Mouse (Mus musculus): ENCODE data around the gene Fam214a. TPM values are rescaled to one million over a fixed set of nuclear protein-coding genes. Genes with fewer than 3 reads are reported as not detected.

The Fam214a gene
- polyA plus RNA-seq, 1 experiment from 2014 or later = 28.1 TPM

DNA sequence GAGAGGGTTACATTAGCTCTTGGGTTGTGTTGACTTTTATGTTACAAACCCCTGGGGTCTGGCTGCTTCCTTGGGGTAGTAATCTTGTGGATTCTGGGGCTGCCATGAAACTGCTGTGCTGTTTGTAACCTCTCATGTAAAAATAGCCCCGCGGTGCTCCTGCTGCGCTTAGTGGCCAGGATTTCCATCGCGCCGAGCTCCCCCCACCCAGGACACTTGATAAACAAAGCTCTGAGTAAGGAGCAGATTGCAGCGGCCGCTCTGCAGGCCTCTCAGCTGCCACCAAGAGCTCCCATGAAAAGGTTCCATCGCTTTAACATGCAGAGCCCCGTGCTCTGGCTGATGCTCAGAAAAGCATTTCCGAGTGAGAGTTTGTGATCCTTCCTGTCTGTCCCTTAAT, 22.1 kb downstream of the Fam214a start:
- Histone ChIP-seq H3K9me3 (ENCODE audit: control insufficient read depth, low read length) (no peaks in the 10 kb centered on the region), H3K4me1 (replicated peaks; ENCODE audit: control insufficient read depth, insufficient read depth, low read length) (peaks cover 45% of the 10 kb centered on the region), H3K4me3 (replicated peaks; ENCODE audit: low read length) (no peak overlapping the region), H3K4me2 (replicated peaks) (peak overlapping the region; percentile 82), H3K9ac (peak overlapping the region; percentile 82), H3K36me3 (replicated peaks; ENCODE audit: control insufficient read depth, insufficient read depth) (no peaks in the 10 kb centered on the region), H3K27me3 (ENCODE audit: control insufficient read depth, insufficient read depth, low read length) (no peaks in the 10 kb centered on the region), H3K27ac (peak overlapping the region; percentile 98)
- 2% methylated on average over 11 of the region's 11 CpGs for WGBS
- ATAC-seq (ENCODE audit: low FRiP score) = no peak
- DNase-seq (ENCODE audit: low spot score) = no peak

- Histone ChIP-seq H3K9ac (peak overlapping the region; percentile 82), H3K27ac (peak overlapping the region; percentile 98), H3K9me3 (ENCODE audit: control insufficient read depth, low read length) (no peaks in the 10 kb centered on the region), H3K4me2 (replicated peaks) (peak overlapping the region; percentile 82), H3K4me1 (replicated peaks; ENCODE audit: control insufficient read depth, insufficient read depth, low read length) (peaks cover 48% of the 10 kb centered on the region), H3K27me3 (ENCODE audit: control insufficient read depth, insufficient read depth, low read length) (no peaks in the 10 kb centered on the region), H3K36me3 (replicated peaks; ENCODE audit: control insufficient read depth, insufficient read depth) (no peaks in the 10 kb centered on the region), H3K4me3 (replicated peaks; ENCODE audit: low read length) (peak overlapping the region; percentile 54)
- ATAC-seq (ENCODE audit: low FRiP score) (peak; percentile 12), DNase-seq (ENCODE audit: low spot score) (no peak)
- 13% methylated on average over 7 of the region's 7 CpGs for WGBS
These were observed 22.7 kb downstream of the Fam214a start for GRCm38 (mm10) chr9:74975416-74975815.

DNA sequence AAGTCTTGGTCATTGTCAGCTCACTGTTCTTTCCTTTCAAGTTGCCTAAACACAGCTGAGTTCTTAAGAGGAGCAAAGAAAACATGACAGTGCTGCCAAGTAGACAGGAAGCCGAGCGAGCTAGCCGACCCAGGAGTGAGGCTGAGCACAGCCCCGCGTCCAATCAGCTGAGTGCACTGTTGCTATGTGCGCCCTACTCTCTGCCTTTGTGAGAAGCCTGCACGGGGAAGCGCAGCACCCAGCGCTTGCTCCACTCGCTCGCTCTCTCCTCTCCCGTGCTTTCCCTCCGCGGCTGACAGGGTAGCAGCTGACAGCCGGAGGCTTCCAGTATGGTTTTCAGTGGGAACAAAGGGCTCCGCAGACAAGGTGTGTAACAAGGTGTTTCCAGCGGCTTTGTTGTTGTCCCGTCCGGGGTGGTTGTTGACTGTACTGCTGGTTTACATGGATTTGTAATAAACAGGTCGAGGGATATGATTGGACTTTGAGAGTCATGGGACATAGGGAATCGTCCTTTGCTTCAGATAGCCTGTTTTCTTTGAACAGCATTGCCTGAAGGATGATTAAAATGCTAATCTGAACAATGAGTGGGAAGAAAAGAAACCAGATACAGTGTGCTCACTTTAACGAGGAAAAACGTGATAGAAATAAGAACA, 23.4 kb downstream of the Fam214a start:
- DNase-seq (ENCODE audit: low spot score) (peak; percentile 85), ATAC-seq (ENCODE audit: low FRiP score) (peak; percentile 99)
- Histone ChIP-seq H3K27ac (peak overlapping the region; percentile 98), H3K4me3 (replicated peaks; ENCODE audit: low read length) (peak overlapping the region; percentile 54), H3K27me3 (ENCODE audit: control insufficient read depth, insufficient read depth, low read length) (no peaks in the 10 kb centered on the region), H3K4me1 (replicated peaks; ENCODE audit: control insufficient read depth, insufficient read depth, low read length) (peaks cover 48% of the 10 kb centered on the region), H3K4me2 (replicated peaks) (peak overlapping the region; percentile 82), H3K36me3 (replicated peaks; ENCODE audit: control insufficient read depth, insufficient read depth) (no peaks in the 10 kb centered on the region), H3K9me3 (ENCODE audit: control insufficient read depth, low read length) (no peaks in the 10 kb centered on the region), H3K9ac (peak overlapping the region; percentile 82)
- WGBS = under 1% methylated on average over 23 of the region's 23 CpGs

DNA sequence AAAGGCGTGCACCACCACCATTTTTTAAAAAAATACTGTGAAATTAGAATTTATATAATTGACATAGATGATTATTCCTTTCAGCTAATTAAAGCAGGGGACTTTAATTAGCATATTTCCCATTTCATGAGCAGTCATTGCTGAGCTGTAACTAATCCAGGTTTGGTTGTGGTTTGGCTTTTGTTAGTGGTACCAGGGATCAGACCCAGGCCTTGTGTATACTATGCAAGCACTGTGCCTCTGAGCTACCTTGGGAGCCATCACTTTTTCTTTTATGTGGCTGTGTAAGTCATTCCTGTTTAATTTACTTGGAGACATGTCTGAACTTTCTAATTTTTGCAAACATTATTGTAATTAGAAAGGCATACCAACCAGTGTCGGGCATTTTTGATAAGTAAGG, 24.6 kb downstream of the Fam214a start:
- 61% methylated on average over 2 of the region's 2 CpGs for WGBS
- peak; percentile 46 for DNase-seq (ENCODE audit: low spot score)
- peak overlapping the region; percentile 82 for H3K9ac ChIP-seq

DNA sequence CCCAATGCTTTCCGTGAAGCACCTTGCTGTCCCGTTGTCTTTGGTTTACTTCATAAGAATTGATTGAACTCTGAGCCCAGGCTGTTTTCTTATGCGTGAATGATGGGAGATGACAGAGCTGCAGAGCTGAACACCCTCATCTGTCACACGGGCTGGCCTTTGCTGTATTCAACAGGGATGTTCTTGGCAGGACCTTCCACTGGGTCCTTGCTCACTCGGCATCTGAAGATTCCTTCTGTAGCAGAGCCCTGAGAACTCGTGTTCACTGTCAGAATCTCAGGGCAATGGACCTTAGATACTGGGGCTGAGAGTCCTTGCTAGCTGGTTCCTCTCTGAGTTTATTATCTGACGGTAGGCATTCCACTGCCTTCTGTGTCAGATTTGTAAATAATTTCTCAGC, 25.3 kb downstream of the Fam214a start:
- peak overlapping the region; percentile 98 for H3K27ac ChIP-seq
- ATAC-seq (ENCODE audit: low FRiP score) = no peak
- 38% methylated on average over 7 of the region's 7 CpGs for WGBS
- peak overlapping the region; percentile 82 for H3K4me2 ChIP-seq (replicated peaks)
- H3K9ac ChIP-seq = peak overlapping the region; percentile 82
- no peaks in the 10 kb centered on the region for H3K36me3 ChIP-seq (replicated peaks; ENCODE audit: control insufficient read depth, insufficient read depth)
- H3K4me3 ChIP-seq (replicated peaks; ENCODE audit: low read length) = peak overlapping the region; percentile 54
- peaks cover 48% of the 10 kb centered on the region for H3K4me1 ChIP-seq (replicated peaks; ENCODE audit: control insufficient read depth, insufficient read depth, low read length)
- no peak for DNase-seq (ENCODE audit: low spot score)
- no peaks in the 10 kb centered on the region for H3K9me3 ChIP-seq (ENCODE audit: control insufficient read depth, low read length)
- no peaks in the 10 kb centered on the region for H3K27me3 ChIP-seq (ENCODE audit: control insufficient read depth, insufficient read depth, low read length)

More for the DNA sequence above, 24.6 kb downstream of the Fam214a start:
- Histone ChIP-seq H3K4me1 (replicated peaks; ENCODE audit: control insufficient read depth, insufficient read depth, low read length) (peaks cover 48% of the 10 kb centered on the region), H3K4me2 (replicated peaks) (peak overlapping the region; percentile 82), H3K27ac (peak overlapping the region; percentile 98), H3K4me3 (replicated peaks; ENCODE audit: low read length) (peak overlapping the region; percentile 54), H3K36me3 (replicated peaks; ENCODE audit: control insufficient read depth, insufficient read depth) (no peaks in the 10 kb centered on the region), H3K27me3 (ENCODE audit: control insufficient read depth, insufficient read depth, low read length) (no peaks in the 10 kb centered on the region), H3K9me3 (ENCODE audit: control insufficient read depth, low read length) (no peaks in the 10 kb centered on the region)
- no peak for ATAC-seq (ENCODE audit: low FRiP score)

- Histone ChIP-seq H3K4me3 (replicated peaks; ENCODE audit: low read length) (no peak overlapping the region), H3K36me3 (replicated peaks; ENCODE audit: control insufficient read depth, insufficient read depth) (no peaks in the 10 kb centered on the region), H3K27ac (no peak overlapping the region), H3K27me3 (ENCODE audit: control insufficient read depth, insufficient read depth, low read length) (no peaks in the 10 kb centered on the region), H3K4me1 (replicated peaks; ENCODE audit: control insufficient read depth, insufficient read depth, low read length) (peaks cover 48% of the 10 kb centered on the region), H3K4me2 (replicated peaks) (peak overlapping the region; percentile 82), H3K9me3 (ENCODE audit: control insufficient read depth, low read length) (no peaks in the 10 kb centered on the region), H3K9ac (no peak overlapping the region)
- DNase-seq (ENCODE audit: low spot score) (no peak), ATAC-seq (ENCODE audit: low FRiP score) (no peak)
- 83% methylated on average over 7 of the region's 7 CpGs for WGBS
These were observed 26.2 kb downstream of the Fam214a start for GRCm38 (mm10) chr9:74978868-74979267.

DNA sequence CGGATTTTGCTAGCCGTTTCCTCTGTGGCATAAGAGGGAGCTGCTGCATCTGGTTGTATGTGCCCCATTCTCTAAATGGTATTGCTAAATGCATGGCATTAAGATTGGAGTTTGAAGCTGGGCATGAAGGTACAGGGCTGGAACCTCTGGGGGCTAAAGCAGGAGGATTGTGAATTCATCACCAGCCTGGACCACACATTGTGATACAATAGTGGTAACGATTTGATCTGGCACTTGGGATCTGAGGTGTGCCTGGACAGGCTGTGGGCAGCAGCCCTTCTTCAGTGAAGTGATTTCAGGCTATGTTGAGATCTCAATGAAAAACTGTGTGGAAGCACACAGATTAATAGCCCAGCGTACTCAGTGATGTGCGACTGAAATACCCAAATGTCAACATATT, 26.7 kb downstream of the Fam214a start:
- no peaks in the 10 kb centered on the region for H3K27me3 ChIP-seq (ENCODE audit: control insufficient read depth, insufficient read depth, low read length)
- H3K9ac ChIP-seq = no peak overlapping the region
- whole genome bisulfite sequencing = 81% methylated on average over 5 of the region's 5 CpGs
- H3K4me2 ChIP-seq (replicated peaks) = no peak overlapping the region
- ATAC-seq (ENCODE audit: low FRiP score) = no peak
- no peak overlapping the region for H3K4me3 ChIP-seq (replicated peaks; ENCODE audit: low read length)
- peaks cover 45% of the 10 kb centered on the region for H3K4me1 ChIP-seq (replicated peaks; ENCODE audit: control insufficient read depth, insufficient read depth, low read length)
- H3K36me3 ChIP-seq (replicated peaks; ENCODE audit: control insufficient read depth, insufficient read depth) = no peaks in the 10 kb centered on the region
- no peaks in the 10 kb centered on the region for H3K9me3 ChIP-seq (ENCODE audit: control insufficient read depth, low read length)
- no peak for DNase-seq (ENCODE audit: low spot score)
- H3K27ac ChIP-seq = no peak overlapping the region

- no peak overlapping the region for H3K4me2 ChIP-seq (replicated peaks)
- no peak overlapping the region for H3K4me3 ChIP-seq (replicated peaks; ENCODE audit: low read length)
- no peak overlapping the region for H3K27ac ChIP-seq
- H3K9ac ChIP-seq = no peak overlapping the region
- H3K27me3 ChIP-seq (ENCODE audit: control insufficient read depth, insufficient read depth, low read length) = no peaks in the 10 kb centered on the region
- no peaks in the 10 kb centered on the region for H3K9me3 ChIP-seq (ENCODE audit: control insufficient read depth, low read length)
- WGBS = 72% methylated on average over 1 of the region's 1 CpGs
- ATAC-seq (ENCODE audit: low FRiP score) (no peak), DNase-seq (ENCODE audit: low spot score) (no peak)
- H3K4me1 ChIP-seq (replicated peaks; ENCODE audit: control insufficient read depth, insufficient read depth, low read length) = peaks cover 40% of the 10 kb centered on the region
- H3K36me3 ChIP-seq (replicated peaks; ENCODE audit: control insufficient read depth, insufficient read depth) = 0 out of 2 replicates have a peak, but pooled peaks cover 1% of the 10 kb centered on the region
These were observed 27.2 kb downstream of the Fam214a start for GRCm38 (mm10) chr9:74979866-74980265.

GRCm38 (mm10) chr9:74981663-74982111, 29.0 kb downstream of the Fam214a start:
- ATAC-seq (ENCODE audit: low FRiP score) = no peak
- H3K27ac ChIP-seq = no peak overlapping the region
- WGBS = 70% methylated on average over 3 of the region's 3 CpGs

More at GRCm38 (mm10) chr9:74981663-74982111, 29.0 kb downstream of the Fam214a start:
- Histone ChIP-seq H3K4me3 (replicated peaks; ENCODE audit: low read length) (no peak overlapping the region), H3K4me2 (replicated peaks) (no peak overlapping the region), H3K4me1 (replicated peaks; ENCODE audit: control insufficient read depth, insufficient read depth, low read length) (peaks cover 31% of the 10 kb centered on the region), H3K9ac (no peak overlapping the region), H3K36me3 (replicated peaks; ENCODE audit: control insufficient read depth, insufficient read depth) (0 out of 2 replicates have a peak, but pooled peaks cover 5% of the 10 kb centered on the region), H3K9me3 (ENCODE audit: control insufficient read depth, low read length) (no peaks in the 10 kb centered on the region), H3K27me3 (ENCODE audit: control insufficient read depth, insufficient read depth, low read length) (no peaks in the 10 kb centered on the region)
- no peak for DNase-seq (ENCODE audit: low spot score)

Data from hindbrain, embryonic 14.5 days (tissue).